Mouse (Mus musculus): ENCODE data around the gene Nkapl. TPM values are rescaled to one million over a fixed set of nuclear protein-coding genes. Genes with fewer than 3 reads are reported as not detected.
A peak's percentile ranks its signal among the peaks of the same experiment; 100 is the strongest.
"Not testable (repeated sequence)": the region's sequence is repeated elsewhere in the genome, so short reads cannot be mapped to it uniquely, and the experiment has no call there.

The Nkapl gene
- total and polyA plus RNA-seq, 3 experiments = 0.18 to 0.99 (median 0.34) TPM

DNA sequence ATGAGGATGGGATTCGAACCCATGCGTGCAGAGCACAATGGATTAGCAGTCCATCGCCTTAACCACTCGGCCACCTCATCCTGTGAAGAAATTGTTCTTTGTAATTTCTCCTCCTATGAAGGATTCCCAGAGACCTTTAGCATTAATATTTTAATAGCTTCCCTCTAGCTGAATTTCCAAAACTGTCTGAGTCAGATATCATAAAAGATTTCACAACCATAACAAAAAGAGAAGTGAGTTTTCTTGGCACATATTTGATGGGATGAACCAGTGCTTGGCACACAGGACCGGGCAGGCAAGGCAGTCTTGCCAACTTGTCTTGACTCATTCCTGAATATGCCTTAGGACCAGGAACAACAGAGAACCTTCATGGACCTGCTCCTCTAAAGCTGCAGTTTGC, 24.5 kb upstream of the Nkapl start:
- no peak overlapping the region for H3K4me3 ChIP-seq
- no peaks in the 10 kb centered on the region for H3K36me3 ChIP-seq (ENCODE audit: control insufficient read depth, insufficient read depth, low read length)
- H3K4me1 ChIP-seq (ENCODE audit: control insufficient read depth, insufficient read depth, low read length) = no peaks in the 10 kb centered on the region
- no peaks in the 10 kb centered on the region for H3K27me3 ChIP-seq (ENCODE audit: control insufficient read depth, insufficient read depth, low read length)
- H3K9ac ChIP-seq (ENCODE audit: low read depth, low read length) = no peak overlapping the region
- DNase-seq = no peak
- 88% methylated on average over 5 of the region's 5 CpGs for WGBS
- intact Hi-C loops (cut with DNase I) = no loop called here
- no peaks in the 10 kb centered on the region for H3K79me2 ChIP-seq (replicated peaks; ENCODE audit: control insufficient read depth, insufficient read depth, low read length)
- no peak overlapping the region for H3K27ac ChIP-seq
- no peak for TF ChIP-seq POLR2A (IDR thresholded peaks at IDR 0.05; ENCODE audit: insufficient read depth, low read depth, low read length)
- TF ChIP-seq EP300 (IDR thresholded peaks at IDR 0.05; ENCODE audit: insufficient read depth, low read depth, low read length) = no peak
- TF ChIP-seq CTCF (IDR thresholded peaks at IDR 0.05) = no peak

DNA sequence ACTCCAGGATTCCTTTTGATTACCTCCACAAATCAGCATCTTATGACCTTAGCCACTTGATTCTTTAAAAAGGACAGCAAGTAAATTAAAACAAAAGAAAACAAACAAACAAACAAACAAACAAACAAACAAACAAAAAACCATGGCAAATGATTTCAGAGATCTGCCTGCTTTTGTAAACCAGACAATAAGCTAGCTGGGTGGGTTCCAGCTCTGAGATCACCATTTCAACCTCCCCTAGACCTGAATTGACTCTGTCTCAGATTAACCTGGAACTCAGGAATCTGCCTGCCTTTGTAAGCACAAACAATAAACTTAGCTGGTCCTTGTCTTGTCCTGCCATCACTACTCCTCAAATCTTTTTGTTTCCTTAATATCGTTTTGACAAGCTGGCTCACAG, 18.6 kb upstream of the Nkapl start:
- no peak overlapping the region for H3K9ac ChIP-seq (ENCODE audit: low read depth, low read length)
- 87% methylated on average over 1 of the region's 1 CpGs for WGBS

DNA sequence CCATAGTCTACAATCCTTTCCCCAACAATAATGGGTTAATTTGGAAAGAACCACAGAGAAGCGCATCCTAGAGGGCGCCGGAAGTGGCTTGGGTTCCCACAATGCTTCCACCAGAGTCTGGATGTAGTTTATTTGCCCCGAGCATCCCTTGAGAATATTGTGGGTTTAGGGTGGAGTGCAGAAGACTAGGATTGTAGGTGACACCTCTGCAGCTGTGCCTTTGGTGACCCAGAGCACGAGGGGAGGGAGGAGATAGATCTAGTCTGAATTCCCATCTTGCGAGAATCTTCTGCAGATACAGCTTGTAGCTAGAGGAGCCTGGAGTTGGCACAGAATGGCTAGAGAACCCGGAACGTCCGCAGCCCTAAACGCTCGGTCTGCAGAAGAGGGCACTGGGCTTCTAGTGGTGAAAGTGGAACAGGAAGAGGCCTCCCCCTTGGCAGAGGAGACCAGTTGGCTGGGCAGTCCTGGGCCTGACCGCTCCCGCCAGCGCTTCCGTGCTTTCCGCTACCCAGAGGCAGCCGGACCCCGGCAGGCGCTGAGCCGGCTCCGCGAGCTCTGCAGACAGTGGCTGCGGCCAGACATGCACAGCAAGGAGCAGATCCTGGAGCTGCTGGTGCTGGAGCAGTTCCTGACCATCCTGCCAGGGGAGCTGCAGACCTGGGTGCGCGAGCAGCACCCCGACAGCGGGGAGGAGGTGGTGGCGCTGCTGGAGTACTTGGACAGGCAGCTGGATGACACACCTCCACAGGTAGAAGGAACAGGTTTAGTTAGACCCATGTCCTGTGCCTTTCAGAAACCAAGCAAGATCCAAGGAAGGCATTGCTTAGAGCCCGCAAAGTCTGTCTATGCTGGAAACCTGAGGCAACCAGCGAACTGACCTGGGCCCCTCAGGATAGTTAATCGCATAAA, 10.7 kb upstream of the Nkapl start, which contains the start of the genes Zkscan4 and Gm10065:
Zkscan4 (plus strand) TSS at position 149 of the 912 bp plus-strand sequence.
Gm10065 (minus strand) TSS at position 683 of the 912 bp plus-strand sequence.
- H3K36me3 ChIP-seq (ENCODE audit: control insufficient read depth, insufficient read depth, low read length); H3K27me3 ChIP-seq (ENCODE audit: control insufficient read depth, insufficient read depth, low read length); H3K79me2 ChIP-seq (replicated peaks; ENCODE audit: control insufficient read depth, insufficient read depth, low read length); H3K4me1 ChIP-seq (ENCODE audit: control insufficient read depth, insufficient read depth, low read length): not testable (repeated sequence)
- peak within 1 kb of the TSS; percentile 47 for H3K9ac ChIP-seq (ENCODE audit: low read depth, low read length)
- peak; percentile 66 to 69 for DNase-seq
- TF ChIP-seq POLR2A (IDR thresholded peaks at IDR 0.05; ENCODE audit: insufficient read depth, low read depth, low read length) = peak; percentile 52
- WGBS = 7% methylated on average over 31 of the region's 31 CpGs
- intact Hi-C loops (cut with DNase I) = loop anchor here (2.0 to 5.0 kb wide), 3 partner anchors 26 to 53 kb away; partner anchors contain the start of genes Zkscan8 and Zscan26
- H3K4me3 ChIP-seq = peak within 1 kb of the TSS; percentile 62
- H3K27ac ChIP-seq = peak within 1 kb of the TSS; percentile 74

More for the DNA sequence above, 18.6 kb upstream of the Nkapl start:
- DNase-seq = no peak
- no peak for TF ChIP-seq CTCF (IDR thresholded peaks at IDR 0.05)
- no peak for TF ChIP-seq POLR2A (IDR thresholded peaks at IDR 0.05; ENCODE audit: insufficient read depth, low read depth, low read length)
- no peak for TF ChIP-seq EP300 (IDR thresholded peaks at IDR 0.05; ENCODE audit: insufficient read depth, low read depth, low read length)
- intact Hi-C loops (cut with DNase I) = no loop called here
- Histone ChIP-seq H3K27ac (no peak overlapping the region), H3K27me3 (ENCODE audit: control insufficient read depth, insufficient read depth, low read length) (no peaks in the 10 kb centered on the region), H3K4me1 (ENCODE audit: control insufficient read depth, insufficient read depth, low read length) (no peaks in the 10 kb centered on the region), H3K36me3 (ENCODE audit: control insufficient read depth, insufficient read depth, low read length) (no peaks in the 10 kb centered on the region; the same call in 1 of the 2 replicates), H3K79me2 (replicated peaks; ENCODE audit: control insufficient read depth, insufficient read depth, low read length) (no peaks in the 10 kb centered on the region), H3K4me3 (no peak overlapping the region)

DNA sequence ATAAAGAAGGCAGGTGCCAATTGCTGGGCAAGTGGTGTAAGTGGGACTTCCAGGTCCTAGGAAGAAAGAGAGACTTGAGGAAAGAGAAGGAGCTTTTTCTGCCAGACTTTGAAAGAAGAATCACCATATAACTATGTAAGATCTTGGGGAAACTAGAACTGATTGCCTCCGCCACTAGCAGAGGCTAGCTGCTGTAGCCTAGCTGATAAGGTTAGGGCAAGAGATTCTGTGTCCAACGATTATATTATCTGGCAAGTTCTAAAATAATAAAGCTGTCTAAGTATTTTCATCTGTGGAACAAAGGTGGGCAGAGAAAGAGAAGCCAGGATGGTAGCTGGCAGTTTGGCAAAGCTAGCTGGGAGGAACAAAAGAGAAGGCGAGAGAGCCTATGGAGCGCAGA, 4.1 kb upstream of the Nkapl start:
- TF ChIP-seq CTCF (IDR thresholded peaks at IDR 0.05) (no peak), EP300 (IDR thresholded peaks at IDR 0.05; ENCODE audit: insufficient read depth, low read depth, low read length) (no peak), POLR2A (IDR thresholded peaks at IDR 0.05; ENCODE audit: insufficient read depth, low read depth, low read length) (no peak)
- H3K4me1 ChIP-seq (ENCODE audit: control insufficient read depth, insufficient read depth, low read length) = no peaks in the 10 kb centered on the region; the same call in 1 of the 2 replicates
- no peaks in the 10 kb centered on the region for H3K36me3 ChIP-seq (ENCODE audit: control insufficient read depth, insufficient read depth, low read length)
- H3K27me3 ChIP-seq (ENCODE audit: control insufficient read depth, insufficient read depth, low read length) = no peaks in the 10 kb centered on the region
- no peak for DNase-seq
- WGBS = 36% methylated on average over 4 of the region's 4 CpGs
- intact Hi-C loops (cut with DNase I) = no loop called here
- H3K27ac ChIP-seq = no peak overlapping the region
- no peaks in the 10 kb centered on the region for H3K79me2 ChIP-seq (replicated peaks; ENCODE audit: control insufficient read depth, insufficient read depth, low read length)
- no peak overlapping the region for H3K4me3 ChIP-seq
- no peak overlapping the region for H3K9ac ChIP-seq (ENCODE audit: low read depth, low read length)

DNA sequence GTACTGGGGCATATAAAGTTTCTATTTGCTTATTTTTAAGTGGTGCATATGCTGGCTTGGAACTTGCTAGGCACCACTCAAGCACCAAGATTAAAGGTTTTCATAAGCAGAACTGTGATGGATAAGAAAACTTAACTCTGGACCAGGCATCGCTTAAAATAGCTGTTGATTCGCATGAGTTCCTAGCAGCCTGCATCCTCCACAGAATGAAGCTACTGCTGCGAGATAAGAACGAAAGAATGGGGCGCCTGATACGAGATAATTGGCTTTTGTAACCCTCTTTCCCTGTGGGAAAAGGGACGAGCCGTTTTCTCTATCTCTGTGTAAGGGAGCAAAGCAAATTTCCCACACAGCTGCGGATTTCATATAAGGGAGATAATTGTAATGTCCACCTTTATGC, 788 bp upstream of the Nkapl start:
- Histone ChIP-seq H3K27me3 (ENCODE audit: control insufficient read depth, insufficient read depth, low read length) (no peaks in the 10 kb centered on the region), H3K79me2 (replicated peaks; ENCODE audit: control insufficient read depth, insufficient read depth, low read length) (no peaks in the 10 kb centered on the region), H3K9ac (ENCODE audit: low read depth, low read length) (no peak overlapping the region), H3K4me1 (ENCODE audit: control insufficient read depth, insufficient read depth, low read length) (no peaks in the 10 kb centered on the region; the same call in 1 of the 2 replicates), H3K36me3 (ENCODE audit: control insufficient read depth, insufficient read depth, low read length) (no peaks in the 10 kb centered on the region), H3K27ac (no peak overlapping the region), H3K4me3 (no peak overlapping the region; the same call in 1 of the 2 replicates)
- DNase-seq = no peak
- TF ChIP-seq EP300 (IDR thresholded peaks at IDR 0.05; ENCODE audit: insufficient read depth, low read depth, low read length) = no peak
- no peak for TF ChIP-seq POLR2A (IDR thresholded peaks at IDR 0.05; ENCODE audit: insufficient read depth, low read depth, low read length)
- no peak for TF ChIP-seq CTCF (IDR thresholded peaks at IDR 0.05)
- intact Hi-C loops (cut with DNase I) = loop anchor here (5.0 kb wide), 2 partner anchors 67 to 107 kb away; partner anchors contain the start of genes Zkscan3 and Zscan12
- WGBS = 23% methylated on average over 9 of the region's 9 CpGs

DNA sequence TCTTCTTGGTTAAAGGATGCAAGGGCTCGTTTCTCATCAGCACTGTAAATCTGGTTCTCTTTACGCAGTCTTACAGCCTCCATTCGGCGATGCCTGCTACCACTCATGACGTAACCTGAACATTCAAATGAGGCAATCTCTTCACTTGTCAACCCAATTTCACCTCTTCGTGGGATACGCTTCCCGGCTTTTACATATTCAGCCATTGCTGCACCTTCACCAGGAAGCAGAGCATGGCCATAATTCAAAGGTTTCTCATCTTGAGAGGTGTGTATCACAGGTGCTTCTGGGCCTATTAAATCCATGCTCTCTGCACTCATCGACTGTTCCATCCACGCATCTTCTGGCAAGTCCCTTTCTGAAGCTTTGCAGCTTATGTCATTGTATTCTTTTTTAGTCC, 973 bp downstream of the Nkapl start:
- 87% methylated on average over 10 of the region's 10 CpGs for WGBS
- no peak for DNase-seq
- H3K9ac ChIP-seq (ENCODE audit: low read depth, low read length) = no peak overlapping the region
- no peak for TF ChIP-seq CTCF (IDR thresholded peaks at IDR 0.05)
- no peak for TF ChIP-seq EP300 (IDR thresholded peaks at IDR 0.05; ENCODE audit: insufficient read depth, low read depth, low read length)
- TF ChIP-seq POLR2A (IDR thresholded peaks at IDR 0.05; ENCODE audit: insufficient read depth, low read depth, low read length) = no peak
- intact Hi-C loops (cut with DNase I) = loop anchor here (5.0 kb wide), 2 partner anchors 65 to 105 kb away; partner anchors contain the start of genes Zkscan3 and Zscan12
- no peaks in the 10 kb centered on the region for H3K27me3 ChIP-seq (ENCODE audit: control insufficient read depth, insufficient read depth, low read length)
- H3K4me3 ChIP-seq = no peak overlapping the region
- no peak overlapping the region for H3K27ac ChIP-seq
- H3K79me2 ChIP-seq (replicated peaks; ENCODE audit: control insufficient read depth, insufficient read depth, low read length) = no peaks in the 10 kb centered on the region
- no peaks in the 10 kb centered on the region; the same call in 1 of the 2 replicates for H3K4me1 ChIP-seq (ENCODE audit: control insufficient read depth, insufficient read depth, low read length)
- H3K36me3 ChIP-seq (ENCODE audit: control insufficient read depth, insufficient read depth, low read length) = no peaks in the 10 kb centered on the region

DNA sequence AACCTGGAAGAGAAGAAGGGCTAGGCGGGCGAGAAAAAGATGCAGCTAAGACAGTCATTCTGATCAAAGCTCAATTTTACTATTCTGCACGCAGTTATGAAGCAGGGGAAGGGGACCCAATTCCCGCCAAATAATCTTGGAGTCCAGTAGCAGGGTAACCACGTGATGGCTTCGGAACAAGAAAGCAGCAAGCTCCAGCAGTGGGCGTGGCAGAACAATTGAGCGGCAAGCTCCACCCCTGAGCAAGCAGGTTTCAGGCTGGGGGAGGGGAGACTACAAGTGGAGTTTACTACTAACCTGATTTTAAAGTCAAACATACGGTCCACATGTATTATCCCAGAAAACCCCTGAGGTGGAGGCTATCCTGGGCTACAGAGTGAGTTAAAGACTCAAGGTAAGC, 5.8 kb downstream of the Nkapl start:
- H3K27me3 ChIP-seq (ENCODE audit: control insufficient read depth, insufficient read depth, low read length); H3K27ac ChIP-seq; H3K36me3 ChIP-seq (ENCODE audit: control insufficient read depth, insufficient read depth, low read length); H3K79me2 ChIP-seq (replicated peaks; ENCODE audit: control insufficient read depth, insufficient read depth, low read length); DNase-seq; H3K4me3 ChIP-seq; intact Hi-C loops (cut with DNase I); H3K4me1 ChIP-seq (ENCODE audit: control insufficient read depth, insufficient read depth, low read length); H3K9ac ChIP-seq (ENCODE audit: low read depth, low read length): not testable (repeated sequence)
- 57% methylated on average over 9 of the region's 9 CpGs for WGBS
